Mouse (Mus musculus) neural tube, embryonic 12.5 days (tissue): ENCODE measurements at regions not wholly inside any gene's neighbourhood (a gene's known extent, or its start where the extent isn't known, plus 50 kb on each side); places are given as distances from the start of the nearest gene placed in this dataset.
"Not testable (repeated sequence)": the region's sequence is repeated elsewhere in the genome, so short reads cannot be mapped to it uniquely, and the experiment has no call there.

ENCODE experiments used
- ATAC-seq: fragments of 200-750 bp; cut with Nextera tagmentation; 2 replicates; pipeline ENCODE4 v1.8.0; 2017; ENCODE audit warnings: low read depth, mild to moderate bottlenecking, moderate TSS enrichment, moderate library complexity; ENCODE audit not compliant: low FRiP score
- H3K27ac ChIP-seq: fragments of 300-500 bp; sonication (generic); 2 replicates; pipeline ENCODE4 v1.5.1; 2016
- H3K27me3 ChIP-seq: fragments of 300-500 bp; sonication (generic); replicated peaks from 2 replicates; pipeline ENCODE4 v1.6.1; 2016; ENCODE audit warnings: mild to moderate bottlenecking
- H3K36me3 ChIP-seq: fragments of 300-500 bp; sonication (generic); 2 replicates; pipeline ENCODE4 v1.6.1; 2016; ENCODE audit warnings: mild to moderate bottlenecking
- H3K4me1 ChIP-seq: fragments of 300-500 bp; sonication (generic); 2 replicates; pipeline ENCODE4 v1.6.1; 2016
- H3K4me2 ChIP-seq: fragments of 300-500 bp; sonication (generic); replicated peaks from 2 replicates; pipeline ENCODE4 v1.6.1; 2016; ENCODE audit warnings: mild to moderate bottlenecking
- H3K4me3 ChIP-seq: fragments of 300-500 bp; sonication (generic); 2 replicates; pipeline ENCODE4 v1.5.1; 2016
- H3K9ac ChIP-seq: fragments of 300-500 bp; sonication (generic); 2 replicates; pipeline ENCODE4 v1.6.1; 2016; ENCODE audit warnings: mild to moderate bottlenecking
- H3K9me3 ChIP-seq: fragments of 300-500 bp; sonication (generic); 2 replicates; pipeline ENCODE4 v1.6.1; 2016; ENCODE audit warnings: mild to moderate bottlenecking
- WGBS: fragments of 180-500 bp; shearing (Covaris S2); methylation state at CpG from one replicate; pipeline ENCODE4 v1.1.7; 2016; 5-methylcytosine and 5-hydroxymethylcytosine counted together

DNA sequence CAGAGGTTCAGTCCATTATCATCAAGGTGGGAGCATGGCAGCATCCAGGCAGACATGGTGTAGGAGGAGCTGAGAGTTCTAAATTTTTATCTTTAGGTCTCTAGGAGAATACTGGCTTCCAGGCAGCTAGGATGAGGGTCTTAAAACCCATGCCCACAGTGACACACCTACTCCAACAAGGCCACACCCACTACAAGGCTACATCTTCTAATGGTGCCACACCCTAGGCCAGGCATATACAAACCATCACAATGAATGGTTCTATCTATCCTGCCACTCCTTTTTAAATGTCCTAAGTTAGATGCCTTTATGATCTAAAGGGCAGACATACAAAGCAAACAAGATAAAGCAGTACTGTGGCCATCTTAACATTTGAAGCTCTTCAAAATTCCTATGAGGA, 124.7 kb downstream of the Cand1 start:
- not testable (repeated sequence) for H3K4me2 ChIP-seq, H3K9ac ChIP-seq

GRCm38 (mm10) chr10:119114653-119115052, 125.2 kb downstream of the Cand1 start:
- H3K27ac ChIP-seq: no peak overlapping the region
- 58% methylated on average over 10 of the region's 10 CpGs for WGBS
- H3K4me2 ChIP-seq: no peak overlapping the region
- peaks cover 5% of the 10 kb centered on the region; the same call in 1 of the 2 replicates for H3K4me1 ChIP-seq
- H3K27me3 ChIP-seq: no peaks in the 10 kb centered on the region
- H3K36me3 ChIP-seq: no peaks in the 10 kb centered on the region
- H3K9me3 ChIP-seq: no peaks in the 10 kb centered on the region
- H3K9ac ChIP-seq: no peak overlapping the region
- ATAC-seq: no peak
- no peak overlapping the region for H3K4me3 ChIP-seq

More for the DNA sequence above, 124.7 kb downstream of the Cand1 start:
- H3K36me3 ChIP-seq, H3K27ac ChIP-seq, H3K4me1 ChIP-seq, H3K27me3 ChIP-seq, H3K9me3 ChIP-seq, ATAC-seq, H3K4me3 ChIP-seq: not testable (repeated sequence)

DNA sequence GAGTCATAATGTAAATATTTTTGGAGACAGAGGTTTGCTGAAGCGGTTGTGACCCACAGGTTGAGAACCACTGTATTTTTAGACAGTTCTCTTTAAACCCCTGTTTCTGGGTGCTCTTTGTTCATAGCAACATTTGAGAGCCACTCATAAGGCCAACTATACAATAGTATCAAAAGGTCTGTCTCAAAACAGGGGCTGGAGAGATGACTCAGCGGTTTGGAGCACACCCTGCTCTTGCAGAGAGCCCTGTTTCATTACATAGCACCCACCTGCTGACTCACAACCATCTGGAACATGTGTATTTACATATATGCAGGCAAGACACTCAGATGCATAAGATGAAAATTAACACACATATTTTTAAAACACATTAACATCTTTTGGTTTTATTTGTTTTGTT, 128.0 kb downstream of the Cand1 start:
- WGBS: 85% methylated on average over 2 of the region's 2 CpGs
- Histone ChIP-seq H3K4me1 (peaks cover 5% of the 10 kb centered on the region; the same call in 1 of the 2 replicates), H3K27me3 (no peaks in the 10 kb centered on the region), H3K9me3 (no peaks in the 10 kb centered on the region), H3K4me3 (no peak overlapping the region), H3K36me3 (no peaks in the 10 kb centered on the region), H3K27ac (no peak overlapping the region), H3K4me2 (no peak overlapping the region), H3K9ac (no peak overlapping the region)
- no peak for ATAC-seq

- H3K27me3 ChIP-seq: no peaks in the 10 kb centered on the region
- ATAC-seq: no peak
These were observed 128.4 kb downstream of the Cand1 start for GRCm38 (mm10) chr10:119111409-119111808.

DNA sequence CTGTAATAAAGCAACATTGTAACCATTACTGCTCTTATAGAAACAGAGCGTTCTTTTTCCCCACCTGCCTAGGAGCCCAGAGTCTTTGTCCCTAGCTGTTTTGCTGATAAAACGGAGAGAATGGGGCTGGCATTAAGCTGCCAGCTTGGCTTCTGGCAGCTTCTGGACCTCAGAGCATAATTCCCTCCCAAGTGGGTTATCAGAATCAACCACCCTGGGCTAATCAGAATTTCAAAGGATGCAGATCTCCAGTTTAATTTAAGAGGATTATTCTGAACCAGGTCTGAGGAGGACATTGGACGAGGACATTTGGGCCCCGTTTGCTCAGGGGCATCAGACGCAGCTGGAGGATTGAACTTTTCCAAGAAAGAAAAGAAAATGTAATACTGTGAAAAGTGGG, 129.2 kb downstream of the Cand1 start:
- Histone ChIP-seq H3K9ac (no peak overlapping the region), H3K36me3 (no peaks in the 10 kb centered on the region), H3K4me2 (no peak overlapping the region), H3K27ac (no peak overlapping the region), H3K9me3 (no peaks in the 10 kb centered on the region), H3K4me3 (no peak overlapping the region), H3K27me3 (no peaks in the 10 kb centered on the region), H3K4me1 (peaks cover 5% of the 10 kb centered on the region; the same call in 1 of the 2 replicates)
- WGBS: 51% methylated on average over 5 of the region's 5 CpGs
- no peak for ATAC-seq

More at GRCm38 (mm10) chr10:119111409-119111808, 128.4 kb downstream of the Cand1 start:
- WGBS: 76% methylated on average over 3 of the region's 3 CpGs
- Histone ChIP-seq H3K4me3 (no peak overlapping the region), H3K4me1 (peaks cover 5% of the 10 kb centered on the region; the same call in 1 of the 2 replicates), H3K9ac (no peak overlapping the region), H3K36me3 (no peaks in the 10 kb centered on the region), H3K4me2 (no peak overlapping the region), H3K9me3 (no peaks in the 10 kb centered on the region), H3K27ac (no peak overlapping the region)

- H3K27ac ChIP-seq: no peak overlapping the region
- no peaks in the 10 kb centered on the region for H3K9me3 ChIP-seq
- no peak overlapping the region for H3K9ac ChIP-seq
- H3K27me3 ChIP-seq: no peaks in the 10 kb centered on the region
- no peak overlapping the region for H3K4me3 ChIP-seq
- no peak for ATAC-seq
- no peak overlapping the region for H3K4me2 ChIP-seq
- H3K36me3 ChIP-seq: no peaks in the 10 kb centered on the region
- no peaks in the 10 kb centered on the region for H3K4me1 ChIP-seq
- WGBS: 77% methylated on average over 4 of the region's 4 CpGs
These were observed 130.6 kb downstream of the Cand1 start for GRCm38 (mm10) chr10:119109207-119109606.

DNA sequence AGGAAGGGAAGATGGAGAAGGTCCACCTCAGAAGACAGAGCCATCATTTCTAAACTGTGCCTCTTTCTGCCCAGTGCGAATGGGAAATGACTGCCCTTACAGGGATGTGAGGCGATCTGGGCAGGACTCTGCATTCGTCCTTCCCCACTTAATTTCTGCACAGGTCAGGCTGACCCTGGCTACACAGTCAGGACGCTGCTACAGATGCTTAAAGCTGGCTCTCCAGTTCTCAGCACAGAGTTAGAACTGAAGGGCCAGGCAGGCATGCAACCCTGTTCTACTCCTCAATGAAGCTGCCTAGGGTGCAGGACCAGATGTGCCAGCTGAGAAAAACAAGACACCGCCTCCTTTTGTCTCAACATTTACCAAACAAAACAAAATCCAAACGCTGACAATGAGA, 132.1 kb downstream of the Cand1 start:
- H3K27ac ChIP-seq: no peak overlapping the region
- H3K4me1 ChIP-seq: no peaks in the 10 kb centered on the region
- H3K4me3 ChIP-seq: no peak overlapping the region
- no peaks in the 10 kb centered on the region for H3K27me3 ChIP-seq
- H3K4me2 ChIP-seq: no peak overlapping the region
- H3K36me3 ChIP-seq: no peaks in the 10 kb centered on the region
- H3K9me3 ChIP-seq: no peaks in the 10 kb centered on the region
- no peak for ATAC-seq
- WGBS: 67% methylated on average over 6 of the region's 6 CpGs
- H3K9ac ChIP-seq: no peak overlapping the region

GRCm38 (mm10) chr10:119106105-119106504, 133.8 kb downstream of the Cand1 start:
- ATAC-seq: no peak
- Histone ChIP-seq H3K4me3 (no peak overlapping the region), H3K4me2 (no peak overlapping the region), H3K9me3 (no peaks in the 10 kb centered on the region), H3K4me1 (no peaks in the 10 kb centered on the region), H3K27me3 (no peaks in the 10 kb centered on the region), H3K9ac (no peak overlapping the region), H3K36me3 (no peaks in the 10 kb centered on the region), H3K27ac (no peak overlapping the region)
- 91% methylated on average over 3 of the region's 3 CpGs for WGBS

GRCm38 (mm10) chr10:119105279-119105881, 134.5 kb downstream of the Cand1 start:
- Histone ChIP-seq H3K27ac (no peak overlapping the region), H3K4me3 (no peak overlapping the region), H3K9ac (no peak overlapping the region), H3K27me3 (no peaks in the 10 kb centered on the region), H3K36me3 (no peaks in the 10 kb centered on the region), H3K4me2 (no peak overlapping the region), H3K9me3 (no peaks in the 10 kb centered on the region), H3K4me1 (no peaks in the 10 kb centered on the region)
- 79% methylated on average over 7 of the region's 7 CpGs for WGBS
- no peak for ATAC-seq

DNA sequence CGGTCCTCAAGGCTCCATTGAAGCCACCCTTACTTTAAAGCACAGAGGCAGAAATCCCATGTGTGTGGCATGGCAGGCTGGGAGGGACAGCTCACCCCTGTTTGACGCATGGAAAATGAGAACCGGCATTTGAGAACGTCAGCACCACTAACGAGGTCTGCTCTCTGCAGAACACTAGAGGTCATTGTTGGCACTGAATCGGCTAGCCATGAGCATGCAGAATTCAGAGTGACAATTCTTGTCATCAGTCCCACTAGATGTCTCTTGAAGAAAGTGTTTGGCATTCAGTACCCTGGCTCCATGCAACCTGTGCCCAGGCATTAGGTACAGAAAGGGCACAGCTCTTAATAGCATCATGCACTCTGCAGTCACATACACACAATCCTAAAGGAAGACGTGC, 139.3 kb downstream of the Cand1 start:
- no peak overlapping the region for H3K4me2 ChIP-seq
- no peaks in the 10 kb centered on the region for H3K27me3 ChIP-seq
- H3K9ac ChIP-seq: no peak overlapping the region
- H3K4me3 ChIP-seq: no peak overlapping the region
- H3K9me3 ChIP-seq: no peaks in the 10 kb centered on the region
- H3K4me1 ChIP-seq: no peaks in the 10 kb centered on the region
- ATAC-seq: no peak
- H3K27ac ChIP-seq: no peak overlapping the region
- H3K36me3 ChIP-seq: no peaks in the 10 kb centered on the region
- WGBS: 34% methylated on average over 7 of the region's 7 CpGs

DNA sequence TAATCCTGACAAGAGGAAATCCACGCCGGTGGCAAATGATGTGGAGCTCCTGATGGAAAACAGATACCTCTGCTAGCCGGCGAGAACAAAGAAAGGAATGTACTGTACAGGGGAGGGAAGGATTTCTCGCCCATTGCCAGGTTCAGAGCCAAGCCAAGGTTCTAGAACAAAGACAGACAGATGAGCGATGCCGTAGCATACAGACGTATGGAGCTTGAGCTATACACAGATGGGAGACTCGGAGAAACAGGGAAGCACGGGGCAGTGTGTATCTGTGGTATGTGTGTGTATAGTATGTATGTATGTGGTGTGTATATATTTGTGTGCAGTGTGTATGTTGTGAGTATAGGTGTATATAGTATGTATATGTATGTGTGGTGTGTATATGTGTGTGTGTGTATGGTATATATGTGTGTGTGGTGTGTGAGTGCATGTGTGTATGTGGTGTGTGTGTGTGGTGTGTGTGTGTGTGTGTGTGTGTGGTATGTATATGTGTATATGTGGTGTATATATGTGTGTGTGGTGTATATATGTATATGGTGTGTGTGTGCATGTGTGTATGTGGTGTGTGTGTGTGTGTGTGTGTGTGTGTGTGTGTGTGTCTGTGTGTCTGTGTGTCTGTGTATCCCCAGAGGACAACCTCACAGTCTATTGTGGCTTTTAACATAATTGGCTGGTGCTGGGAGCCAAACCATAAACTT, 140.6 kb downstream of the Cand1 start:
- H3K36me3 ChIP-seq: no peaks in the 10 kb centered on the region
- no peak for ATAC-seq

DNA sequence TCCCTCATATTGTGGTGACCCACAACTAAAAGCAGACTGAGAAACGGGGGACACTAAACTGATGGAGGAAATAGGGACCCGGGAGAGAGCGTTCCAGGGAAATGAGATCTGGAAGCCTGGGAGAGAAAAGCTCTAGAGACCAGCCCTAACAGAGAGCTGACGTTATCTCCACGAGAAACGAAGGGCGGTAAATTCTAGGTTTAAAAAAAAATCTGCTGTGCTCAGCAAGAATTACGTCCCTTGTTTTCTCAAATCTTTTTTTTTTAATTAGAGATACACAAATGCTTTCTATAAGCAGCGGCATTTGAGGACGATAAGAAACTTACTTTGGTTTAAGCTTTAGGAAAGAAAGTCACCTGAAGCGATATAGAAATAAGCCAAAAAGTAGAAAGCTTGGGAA, 145.7 kb downstream of the Cand1 start:
- Histone ChIP-seq H3K27me3 (no peaks in the 10 kb centered on the region), H3K9me3 (no peaks in the 10 kb centered on the region), H3K9ac (no peak overlapping the region), H3K27ac (no peak overlapping the region), H3K36me3 (no peaks in the 10 kb centered on the region), H3K4me2 (no peak overlapping the region), H3K4me3 (no peak overlapping the region), H3K4me1 (no peaks in the 10 kb centered on the region)
- ATAC-seq: no peak
- WGBS: 91% methylated on average over 11 of the region's 11 CpGs

More for the DNA sequence above, 140.6 kb downstream of the Cand1 start:
- Histone ChIP-seq H3K27me3 (no peaks in the 10 kb centered on the region), H3K4me3 (no peak overlapping the region), H3K27ac (no peak overlapping the region), H3K4me2 (no peak overlapping the region), H3K4me1 (no peaks in the 10 kb centered on the region), H3K9me3 (no peaks in the 10 kb centered on the region), H3K9ac (no peak overlapping the region)
- 79% methylated on average over 10 of the region's 10 CpGs for WGBS

DNA sequence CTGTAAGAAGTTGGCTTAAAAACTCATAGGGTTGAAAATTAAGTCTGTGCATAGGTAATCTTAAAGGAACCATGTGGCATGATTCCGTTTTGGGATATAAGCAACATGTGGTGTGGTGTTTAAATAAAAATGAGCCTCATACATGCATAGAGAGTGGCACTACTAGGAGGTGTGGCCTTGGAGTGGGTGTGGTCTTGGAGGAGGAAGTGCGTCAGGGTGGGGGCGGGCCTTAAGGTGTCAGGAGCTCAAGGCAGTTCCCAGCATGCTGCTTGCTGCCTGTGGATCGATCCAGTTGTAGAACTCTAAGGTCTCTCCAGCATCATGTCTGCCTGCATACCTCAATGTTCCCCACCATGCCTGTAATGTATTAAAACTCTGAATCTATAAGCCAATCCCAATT, 152.0 kb downstream of the Cand1 start:
- no peaks in the 10 kb centered on the region for H3K9me3 ChIP-seq
- no peak for ATAC-seq
- WGBS: 94% methylated on average over 4 of the region's 4 CpGs
- no peaks in the 10 kb centered on the region for H3K4me1 ChIP-seq
- H3K4me3 ChIP-seq: no peak overlapping the region
- no peaks in the 10 kb centered on the region for H3K27me3 ChIP-seq
- no peak overlapping the region for H3K9ac ChIP-seq
- H3K4me2 ChIP-seq: no peak overlapping the region
- no peaks in the 10 kb centered on the region for H3K36me3 ChIP-seq
- H3K27ac ChIP-seq: no peak overlapping the region
